Mouse (Mus musculus) stomach, postnatal 0 days (tissue): ENCODE measurements around the gene Runx2.

Experiments
- CTCF ChIP-seq: IDR thresholded peaks from 2 replicates; pipeline ENCODE4 v1.5.1; 2016; ENCODE audit warnings: antibody characterized with exemption, low read depth, mild to moderate bottlenecking, moderate library complexity
- EP300 ChIP-seq: optimal IDR thresholded peaks from 2 replicates; pipeline ENCODE3; 2016; ENCODE audit warnings: antibody characterized with exemption

DNA sequence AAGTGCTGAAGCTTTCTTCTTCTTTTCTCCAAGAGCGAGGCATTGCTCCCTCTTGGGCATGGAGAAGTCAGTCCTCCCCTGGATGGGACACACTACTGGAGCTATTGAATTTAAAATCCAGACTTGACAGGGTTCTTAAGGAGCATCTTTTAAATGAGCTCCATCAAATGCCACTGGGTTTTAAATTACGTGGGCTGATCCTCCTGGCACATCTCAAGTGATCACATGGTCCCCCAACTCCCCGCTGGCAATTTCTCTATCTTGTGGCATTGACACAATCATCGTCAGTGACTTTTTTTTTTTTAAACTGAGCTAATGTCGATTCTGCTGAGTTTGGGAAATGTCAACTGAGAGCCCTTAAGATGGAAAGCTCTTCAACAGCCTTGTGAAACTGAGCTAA, 180.1 kb downstream of the Runx2 start:
- TF ChIP-seq CTCF (no peak), EP300 (no peak)
